Mouse (Mus musculus) limb, embryonic 11.5 days (tissue): ENCODE data around the gene Itgb5. TPM values are rescaled to one million over a fixed set of nuclear protein-coding genes. Genes with fewer than 3 reads are reported as not detected.

Experiments
- ATAC-seq: fragments of 200-750 bp; cut with Nextera tagmentation; 2 replicates; pipeline ENCODE4 v1.8.0; 2017; ENCODE audit warnings: low read depth; ENCODE audit not compliant: insufficient number of reproducible peaks, low FRiP score, low TSS enrichment
- DNase-seq: peaks from one replicate; pipeline ENCODE4 v3.0.0-alpha.2; 2015; ENCODE audit warnings: low spot score
- H3K27ac ChIP-seq: fragments of 300-500 bp; sonication (generic); replicated peaks from 2 replicates; pipeline ENCODE4 v1.5.1; 2014; ENCODE audit warnings: low read depth, mild to moderate bottlenecking, low read length
- H3K27me3 ChIP-seq: fragments of 300-500 bp; sonication (generic); 2 replicates; pipeline ENCODE4 v1.6.1; 2014; ENCODE audit warnings: mild to moderate bottlenecking, low read length, mixed read lengths; ENCODE audit not compliant: control insufficient read depth, insufficient read depth
- H3K36me3 ChIP-seq: fragments of 300-500 bp; sonication (generic); 2 replicates; pipeline ENCODE4 v1.6.1; 2014; ENCODE audit warnings: mild to moderate bottlenecking, low read length, moderate library complexity, mixed read lengths; ENCODE audit not compliant: control insufficient read depth, insufficient read depth
- H3K4me1 ChIP-seq: fragments of 300-500 bp; sonication (generic); 2 replicates; pipeline ENCODE4 v1.6.1; 2014; ENCODE audit warnings: low read length, mixed read lengths; ENCODE audit not compliant: control insufficient read depth, insufficient read depth
- H3K4me2 ChIP-seq: fragments of 300-500 bp; sonication (generic); 2 replicates; pipeline ENCODE4 v1.6.1; 2014; ENCODE audit warnings: low read depth, mild to moderate bottlenecking, moderate library complexity; ENCODE audit not compliant: severe bottlenecking
- H3K4me3 ChIP-seq: fragments of 300-500 bp; sonication (generic); 2 replicates; pipeline ENCODE4 v1.5.1; 2014; ENCODE audit warnings: low read depth, low read length
- H3K9ac ChIP-seq: fragments of 300-500 bp; sonication (generic); 2 replicates; pipeline ENCODE4 v1.6.1; 2014; ENCODE audit warnings: mild to moderate bottlenecking, low read length
- H3K9me3 ChIP-seq: fragments of 300-500 bp; sonication (generic); 2 replicates; pipeline ENCODE4 v1.6.1; 2016; ENCODE audit warnings: low read length; ENCODE audit not compliant: control insufficient read depth
- WGBS: fragments of 180-500 bp; shearing (Covaris S2); extraction: QIAGEN DNeasy Blood & Tissue Kit; methylation state at CpG from one replicate; pipeline ENCODE4 v1.1.7; 2014; 5-methylcytosine and 5-hydroxymethylcytosine counted together
- polyA plus RNA-seq: library from polyadenylated mRNA; unstranded; fragments of >200 nt; fragmentation: Nextera tagmentation; extraction: Ambion mirVana; gene quantifications from 2 replicates; pipeline ENCODE4 v1.2.1, GENCODE M21; 2014

Gene Itgb5
- polyA plus RNA-seq, 1 experiment from 2014 or later = 64.9 TPM

GRCm38 (mm10) chr16:33859988-33860700, 30.7 kb downstream of the Itgb5 start:
- Histone ChIP-seq H3K4me1 (peaks cover 4% of the 10 kb centered on the region; the same call in 1 of the 2 replicates), H3K27ac (no peak overlapping the region), H3K9me3 (no peaks in the 10 kb centered on the region), H3K27me3 (no peaks in the 10 kb centered on the region), H3K4me3 (no peak overlapping the region), H3K36me3 (no peaks in the 10 kb centered on the region), H3K4me2 (no peak overlapping the region), H3K9ac (no peak overlapping the region)
- 50% methylated on average over 14 of the region's 14 CpGs for WGBS
- no peak for ATAC-seq
- DNase-seq = no peak

DNA sequence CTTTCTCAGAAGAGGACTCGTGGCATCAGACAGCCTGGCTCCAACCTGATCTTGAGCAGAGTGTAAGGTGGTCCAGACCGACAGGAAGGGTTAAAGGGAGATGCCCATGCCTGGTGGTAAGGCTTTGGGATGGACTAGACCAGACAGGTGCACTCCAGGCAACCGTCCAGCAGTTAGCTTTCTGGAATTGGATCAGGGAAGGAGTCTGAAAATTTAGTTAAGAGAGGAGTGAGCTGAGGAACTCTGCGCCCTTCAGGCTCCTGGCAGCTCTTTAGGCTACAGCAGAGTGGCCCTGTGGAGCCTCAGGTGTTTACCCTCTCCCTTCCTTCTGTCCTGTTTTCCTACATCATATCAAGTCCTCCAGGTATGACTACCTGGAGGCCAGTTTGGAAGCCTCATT, 32.9 kb downstream of the Itgb5 start:
- H3K4me2 ChIP-seq = no peak overlapping the region
- DNase-seq = no peak
- H3K27me3 ChIP-seq = no peaks in the 10 kb centered on the region
- peaks cover 4% of the 10 kb centered on the region; the same call in 1 of the 2 replicates for H3K4me1 ChIP-seq
- H3K4me3 ChIP-seq = no peak overlapping the region
- no peaks in the 10 kb centered on the region for H3K9me3 ChIP-seq
- ATAC-seq = no peak
- no peak overlapping the region for H3K27ac ChIP-seq
- WGBS = 84% methylated on average over 4 of the region's 4 CpGs
- H3K36me3 ChIP-seq = no peaks in the 10 kb centered on the region
- no peak overlapping the region for H3K9ac ChIP-seq

GRCm38 (mm10) chr16:33863208-33863751, 33.8 kb downstream of the Itgb5 start:
- DNase-seq = no peak
- Histone ChIP-seq H3K36me3 (no peaks in the 10 kb centered on the region), H3K9ac (no peak overlapping the region), H3K4me1 (peaks cover 4% of the 10 kb centered on the region; the same call in 1 of the 2 replicates), H3K27me3 (no peaks in the 10 kb centered on the region), H3K4me2 (no peak overlapping the region), H3K27ac (no peak overlapping the region), H3K9me3 (no peaks in the 10 kb centered on the region), H3K4me3 (no peak overlapping the region)
- WGBS = 60% methylated on average over 5 of the region's 5 CpGs
- no peak for ATAC-seq

DNA sequence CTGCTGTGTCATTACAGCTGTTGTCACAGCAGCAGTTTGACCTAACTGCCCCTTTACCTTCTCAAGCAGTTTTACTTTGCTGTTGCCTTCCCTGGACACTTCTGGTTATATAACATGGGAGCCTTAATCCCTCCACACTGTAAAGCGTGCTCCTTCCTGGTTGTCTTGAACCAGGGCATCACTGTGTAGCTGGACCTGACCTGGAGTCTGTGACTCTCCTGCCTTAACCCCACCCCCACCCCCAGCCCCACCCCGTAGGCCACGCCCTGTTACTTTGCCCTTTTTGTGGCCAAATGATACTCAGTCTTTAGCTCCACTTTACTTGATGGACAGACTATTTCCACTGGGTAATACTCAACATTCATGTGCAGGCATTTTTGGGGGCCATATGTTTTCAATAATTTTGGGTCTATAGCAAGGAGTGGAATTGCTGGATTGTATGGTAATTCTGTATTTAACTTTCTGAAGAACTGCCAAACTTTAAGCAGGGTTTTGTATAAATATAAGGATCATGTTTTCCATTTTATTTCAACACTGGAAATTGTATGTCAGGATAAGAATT, 40.8 kb downstream of the Itgb5 start:
- Histone ChIP-seq H3K4me2 (no peak overlapping the region), H3K9ac (no peak overlapping the region)
- no peak for DNase-seq

GRCm38 (mm10) chr16:33870988-33871758, 41.7 kb downstream of the Itgb5 start:
- ATAC-seq = no peak
- peaks cover 7% of the 10 kb centered on the region; the same call in 1 of the 2 replicates for H3K4me1 ChIP-seq
- 68% methylated on average over 13 of the region's 13 CpGs for WGBS

More for the DNA sequence above, 40.8 kb downstream of the Itgb5 start:
- H3K36me3 ChIP-seq = no peaks in the 10 kb centered on the region
- no peaks in the 10 kb centered on the region for H3K9me3 ChIP-seq
- 73% methylated on average over 3 of the region's 3 CpGs for WGBS
- no peak overlapping the region for H3K4me3 ChIP-seq
- no peak overlapping the region for H3K27ac ChIP-seq
- no peaks in the 10 kb centered on the region for H3K27me3 ChIP-seq
- no peak for ATAC-seq
- H3K4me1 ChIP-seq = peaks cover 7% of the 10 kb centered on the region; the same call in 1 of the 2 replicates

GRCm38 (mm10) chr16:33871865-33872443, 42.5 kb downstream of the Itgb5 start:
- DNase-seq = no peak
- ATAC-seq = no peak
- WGBS = 73% methylated on average over 14 of the region's 14 CpGs
- Histone ChIP-seq H3K4me1 (peaks cover 7% of the 10 kb centered on the region; the same call in 1 of the 2 replicates), H3K27me3 (no peaks in the 10 kb centered on the region), H3K4me2 (no peak overlapping the region), H3K4me3 (no peak overlapping the region), H3K9me3 (no peaks in the 10 kb centered on the region), H3K27ac (no peak overlapping the region), H3K36me3 (no peaks in the 10 kb centered on the region), H3K9ac (no peak overlapping the region)

More at GRCm38 (mm10) chr16:33870988-33871758, 41.7 kb downstream of the Itgb5 start:
- Histone ChIP-seq H3K27me3 (no peaks in the 10 kb centered on the region), H3K27ac (no peak overlapping the region), H3K4me2 (no peak overlapping the region), H3K9ac (no peak overlapping the region), H3K9me3 (no peaks in the 10 kb centered on the region), H3K36me3 (no peaks in the 10 kb centered on the region), H3K4me3 (no peak overlapping the region)
- DNase-seq = no peak

DNA sequence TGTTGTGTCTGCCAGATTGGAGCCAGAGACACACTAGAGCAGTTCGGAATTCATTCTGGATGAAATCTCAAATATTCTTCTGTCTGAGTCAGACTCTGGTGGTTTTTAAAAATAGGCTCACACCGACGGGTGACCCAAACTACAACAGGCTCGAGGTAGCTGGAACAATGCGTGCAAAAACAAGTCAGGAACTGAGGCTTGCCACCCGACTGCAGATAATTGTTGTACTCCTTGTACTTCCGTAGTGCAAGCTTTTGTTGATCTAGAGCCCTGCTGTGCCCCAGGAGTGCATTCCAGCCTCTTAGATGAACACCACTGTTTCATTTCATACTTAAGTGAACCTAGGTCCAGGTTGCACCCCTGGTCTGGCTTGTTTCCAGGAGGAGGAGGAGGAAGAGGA, 43.8 kb downstream of the Itgb5 start:
- Histone ChIP-seq H3K9me3 (no peaks in the 10 kb centered on the region), H3K27me3 (no peaks in the 10 kb centered on the region), H3K27ac (no peak overlapping the region), H3K4me1 (peaks cover 7% of the 10 kb centered on the region; the same call in 1 of the 2 replicates), H3K4me2 (no peak overlapping the region), H3K4me3 (no peak overlapping the region), H3K9ac (no peak overlapping the region), H3K36me3 (no peaks in the 10 kb centered on the region)
- ATAC-seq (no peak), DNase-seq (no peak)
- WGBS = 85% methylated on average over 7 of the region's 7 CpGs
